Mouse (Mus musculus) splenic B cell, adult 2 months (primary cell): ENCODE data around the gene Igf1r.
A peak's percentile ranks its signal among the peaks of the same experiment; 100 is the strongest.

Source experiments
- DNase-seq: peaks from one replicate; pipeline ENCODE4 v3.0.0-alpha.2; 2011; ENCODE audit warnings: low read depth, low spot score
- H3K27me3 ChIP-seq: 2 replicates; pipeline ENCODE4 v1.6.1; 2012; ENCODE audit warnings: mild to moderate bottlenecking, low read length, moderate library complexity, mixed read lengths; ENCODE audit not compliant: control insufficient read depth, poor library complexity, insufficient read depth, severe bottlenecking
- H3K36me3 ChIP-seq: 2 replicates; pipeline ENCODE4 v1.6.1; 2012; ENCODE audit warnings: mild to moderate bottlenecking, low read length, moderate library complexity, mixed read lengths; ENCODE audit not compliant: control insufficient read depth, poor library complexity, insufficient read depth, severe bottlenecking

The Igf1r gene

DNA sequence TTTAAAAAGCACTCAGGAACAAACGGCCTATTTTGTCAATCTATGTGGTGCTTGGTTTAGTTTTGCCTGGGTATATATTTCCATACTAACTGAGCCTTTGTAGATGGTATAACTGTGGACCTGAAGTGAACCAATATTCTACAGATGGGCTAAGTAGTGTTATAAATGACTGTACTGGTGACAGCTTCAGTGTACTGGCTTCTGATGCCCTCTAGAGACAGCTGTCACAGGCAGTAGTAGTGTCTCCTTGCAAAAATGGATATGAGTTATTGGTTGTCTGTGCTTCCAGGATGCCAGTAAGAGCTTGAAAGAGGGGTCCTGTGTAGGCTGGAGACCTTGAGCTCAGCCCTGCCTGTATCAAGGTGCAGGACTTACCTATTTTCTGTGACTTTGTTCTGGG, 227.0 kb downstream of the Igf1r start:
- DNase-seq, result no peak
- Histone ChIP-seq H3K36me3 (no peaks in the 10 kb centered on the region), H3K27me3 (no peaks in the 10 kb centered on the region; the same call in 1 of the 2 replicates)

- DNase-seq, result no peak
- Histone ChIP-seq H3K36me3 (no peaks in the 10 kb centered on the region), H3K27me3 (no peaks in the 10 kb centered on the region; the same call in 1 of the 2 replicates)
These were observed 228.5 kb downstream of the Igf1r start for GRCm38 (mm10) chr7:68181104-68181503.

GRCm38 (mm10) chr7:68182025-68182424, 229.4 kb downstream of the Igf1r start:
- DNase-seq, result no peak
- Histone ChIP-seq H3K36me3 (no peaks in the 10 kb centered on the region), H3K27me3 (no peaks in the 10 kb centered on the region)

DNA sequence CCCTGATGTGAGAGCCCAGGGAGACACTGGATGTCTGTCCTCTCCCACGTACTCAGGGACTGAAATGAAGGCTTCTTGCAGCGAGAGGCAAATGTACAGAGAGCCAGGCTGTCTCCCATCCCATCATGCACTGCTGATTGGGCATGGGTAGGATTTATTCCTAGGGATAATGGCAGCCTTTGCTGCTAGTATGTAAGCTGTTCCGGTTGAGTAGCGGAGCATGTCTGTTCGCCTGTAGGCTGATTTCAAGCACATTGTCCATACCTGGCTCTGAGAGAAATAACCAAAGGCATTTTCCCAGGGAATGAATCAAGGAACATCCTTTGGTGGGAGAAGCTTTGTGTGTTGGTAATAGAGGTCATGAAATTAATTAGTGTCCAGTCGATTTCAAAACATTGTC, 230.1 kb downstream of the Igf1r start:
- Histone ChIP-seq H3K27me3 (no peaks in the 10 kb centered on the region), H3K36me3 (no peaks in the 10 kb centered on the region)
- DNase-seq, result no peak

DNA sequence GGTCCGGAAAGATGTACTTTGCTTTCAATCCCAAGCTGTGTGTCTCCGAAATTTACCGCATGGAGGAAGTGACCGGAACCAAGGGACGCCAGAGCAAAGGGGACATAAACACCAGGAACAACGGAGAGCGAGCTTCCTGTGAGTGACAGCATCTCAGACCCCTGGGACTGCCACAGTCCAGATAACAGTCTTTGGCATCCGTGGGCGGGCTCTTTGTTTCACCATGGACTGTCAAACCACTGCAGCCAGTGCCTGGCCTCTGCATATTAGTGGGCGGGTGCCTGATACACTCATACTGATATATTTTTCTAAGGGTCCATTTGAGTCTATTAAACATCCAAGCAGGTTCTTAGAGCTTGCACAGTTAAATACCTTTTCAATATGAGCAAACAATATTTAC, 230.8 kb downstream of the Igf1r start:
- no peaks in the 10 kb centered on the region for H3K27me3 ChIP-seq

GRCm38 (mm10) chr7:68189211-68189610, 236.6 kb downstream of the Igf1r start:
- DNase-seq, result no peak
- no peaks in the 10 kb centered on the region for H3K27me3 ChIP-seq
- no peaks in the 10 kb centered on the region for H3K36me3 ChIP-seq

More for the DNA sequence above, 230.8 kb downstream of the Igf1r start:
- no peaks in the 10 kb centered on the region for H3K36me3 ChIP-seq
- DNase-seq, result no peak

- Histone ChIP-seq H3K36me3 (no peaks in the 10 kb centered on the region), H3K27me3 (no peaks in the 10 kb centered on the region)
- peak; percentile 21 for DNase-seq
These were observed 237.2 kb downstream of the Igf1r start for GRCm38 (mm10) chr7:68189691-68190456.

DNA sequence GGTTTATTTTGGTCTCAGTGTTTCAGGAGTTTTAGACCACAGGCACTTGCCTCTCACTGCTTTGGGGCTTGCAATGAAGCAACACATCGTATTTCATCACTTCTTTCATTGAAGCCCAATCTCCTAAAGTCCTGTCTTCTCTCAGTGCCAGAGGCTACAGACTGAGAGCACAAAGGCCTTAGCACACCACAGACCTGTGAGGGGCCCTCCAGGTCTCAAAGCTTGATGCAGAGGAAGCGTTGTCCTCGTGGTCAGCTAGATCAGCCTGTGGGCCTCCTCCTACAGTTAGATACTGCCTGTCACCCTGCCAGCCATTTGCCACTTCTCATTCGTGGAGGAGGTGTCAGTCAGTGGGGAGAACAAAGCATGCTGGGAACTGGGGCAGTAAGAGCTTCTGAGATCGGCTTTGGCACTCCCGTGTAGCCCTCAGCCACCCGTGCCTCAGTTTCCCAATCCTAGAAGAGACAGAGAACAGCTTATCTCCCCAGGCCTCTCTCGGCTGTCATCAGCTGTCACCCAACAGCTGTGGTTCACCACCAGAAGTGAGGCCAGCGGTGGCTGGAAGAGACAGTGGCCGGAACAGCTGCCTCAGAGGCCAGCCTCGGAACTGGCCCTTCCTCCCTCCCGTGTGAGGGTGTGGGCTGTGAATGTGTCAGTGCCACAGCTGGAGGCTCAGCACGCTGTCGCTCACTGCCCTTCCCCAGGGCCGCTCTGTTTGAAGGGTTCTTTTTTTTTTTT, 241.5 kb downstream of the Igf1r start:
- DNase-seq, result no peak
- Histone ChIP-seq H3K36me3 (no peaks in the 10 kb centered on the region), H3K27me3 (no peaks in the 10 kb centered on the region)

DNA sequence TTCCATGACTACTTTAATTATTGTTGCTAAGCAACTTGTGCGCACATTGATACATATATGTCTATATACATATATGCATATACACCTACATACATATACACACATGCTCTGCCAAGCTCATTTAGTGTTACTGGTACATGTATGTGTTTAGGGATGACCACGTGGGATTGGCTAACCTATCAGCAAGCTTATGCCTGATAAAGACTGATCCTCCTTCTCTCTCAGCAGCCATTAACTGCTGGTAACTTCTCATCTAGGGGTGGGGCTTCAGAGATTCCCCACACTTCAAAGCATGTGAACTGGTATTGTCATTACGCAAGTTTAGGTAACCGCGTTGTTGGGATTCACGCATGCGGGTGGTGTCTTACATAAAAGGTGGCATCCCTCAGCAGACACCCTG, 247.0 kb downstream of the Igf1r start:
- no peaks in the 10 kb centered on the region for H3K36me3 ChIP-seq
- no peaks in the 10 kb centered on the region for H3K27me3 ChIP-seq
- no peak for DNase-seq

DNA sequence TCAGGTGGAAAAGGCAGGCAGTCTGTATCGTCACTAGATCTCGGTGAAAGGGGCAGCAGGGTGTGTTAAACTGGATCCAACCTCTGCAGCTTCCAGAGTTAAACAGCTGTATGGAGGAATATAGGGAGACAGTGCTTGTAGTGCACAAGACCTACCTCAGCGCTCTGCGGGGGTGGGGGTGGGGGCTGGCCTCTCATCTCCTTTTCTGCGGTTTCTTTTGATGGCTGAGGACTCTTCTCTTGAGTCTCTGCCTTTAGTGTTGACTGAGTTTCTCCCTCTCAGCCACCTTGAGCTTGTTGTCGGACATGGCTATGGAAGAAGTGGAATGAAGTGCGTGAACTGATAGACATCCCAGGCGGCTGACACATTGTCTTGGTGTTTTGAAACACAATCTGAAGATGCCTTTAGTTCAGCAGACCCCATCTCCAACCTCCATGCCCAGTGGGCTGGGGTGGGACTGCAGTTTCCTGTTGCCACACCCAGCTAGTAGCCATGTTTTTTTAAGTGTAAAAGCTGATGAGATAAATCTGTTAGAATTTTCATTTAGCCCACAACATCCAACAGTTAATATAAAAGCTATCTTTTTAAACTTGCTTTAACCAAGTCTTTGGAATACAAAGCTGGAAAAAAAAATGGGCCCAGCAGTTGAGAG, 253.3 kb downstream of the Igf1r start:
- Histone ChIP-seq H3K27me3 (no peaks in the 10 kb centered on the region), H3K36me3 (no peaks in the 10 kb centered on the region)
- no peak for DNase-seq

GRCm38 (mm10) chr7:68209039-68209438, 256.4 kb downstream of the Igf1r start:
- Histone ChIP-seq H3K27me3 (no peaks in the 10 kb centered on the region), H3K36me3 (no peaks in the 10 kb centered on the region)
- peak; percentile 65 for DNase-seq

DNA sequence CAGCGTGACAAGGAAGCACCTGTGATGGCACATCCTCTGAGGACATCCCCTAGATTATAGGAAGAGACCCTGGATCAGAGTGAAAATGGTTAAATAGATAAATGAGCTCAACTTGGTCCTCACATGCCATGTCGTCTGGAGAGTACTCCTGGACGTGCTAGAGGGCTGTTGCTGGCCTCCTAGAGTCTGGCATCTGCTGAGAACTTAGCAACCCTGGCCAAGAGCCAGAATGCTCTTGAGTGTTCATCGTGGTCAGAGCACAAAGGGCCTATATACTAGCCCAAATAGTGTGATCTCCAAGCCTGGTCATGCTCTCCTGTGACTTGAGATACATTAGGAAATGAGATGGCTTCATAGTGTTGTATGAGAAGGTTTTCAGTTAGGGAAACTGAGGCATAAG, 257.8 kb downstream of the Igf1r start:
- no peaks in the 10 kb centered on the region for H3K36me3 ChIP-seq
- H3K27me3 ChIP-seq, result no peaks in the 10 kb centered on the region

DNA sequence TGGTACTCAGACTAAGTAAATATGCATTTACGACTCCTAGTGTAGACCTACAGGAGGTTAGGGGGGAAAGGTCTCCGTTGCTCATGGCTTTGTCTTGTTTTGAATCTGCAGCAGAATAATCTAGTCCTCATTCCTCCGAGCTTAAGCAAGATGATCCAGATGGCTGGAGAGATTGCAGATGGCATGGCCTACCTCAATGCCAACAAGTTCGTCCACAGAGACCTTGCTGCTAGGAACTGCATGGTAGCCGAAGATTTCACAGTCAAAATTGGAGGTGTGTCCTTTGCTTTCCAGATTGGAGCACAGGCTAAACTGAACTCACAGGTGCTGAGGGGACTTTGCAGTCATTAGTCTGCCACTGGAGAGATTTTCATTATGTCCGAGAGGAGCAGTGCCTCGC, 259.3 kb downstream of the Igf1r start:
- H3K36me3 ChIP-seq, result no peaks in the 10 kb centered on the region
- no peaks in the 10 kb centered on the region for H3K27me3 ChIP-seq
- DNase-seq, result no peak

More for the DNA sequence above, 257.8 kb downstream of the Igf1r start:
- no peak for DNase-seq

DNA sequence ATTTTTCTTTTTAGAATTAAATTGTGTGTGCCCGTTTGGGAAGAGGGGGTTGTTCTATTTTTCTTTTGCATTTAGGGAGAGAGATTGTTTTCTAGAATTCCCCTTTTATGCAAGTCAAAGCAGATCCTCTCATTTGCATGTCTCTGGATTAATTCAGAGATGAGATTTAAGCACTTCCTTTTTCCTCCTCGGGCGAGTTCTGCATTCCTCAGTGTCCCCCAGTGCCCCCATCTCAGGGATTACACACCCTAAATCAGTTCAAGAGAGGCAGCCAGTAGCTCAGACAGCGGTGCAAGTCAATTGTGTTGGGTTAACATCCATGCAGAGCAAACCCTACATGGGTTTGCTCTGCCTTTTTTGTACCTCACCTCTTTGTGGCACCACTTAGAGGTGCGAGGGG, 261.2 kb downstream of the Igf1r start:
- DNase-seq, result peak; percentile 16
- Histone ChIP-seq H3K36me3 (no peaks in the 10 kb centered on the region), H3K27me3 (no peaks in the 10 kb centered on the region)

DNA sequence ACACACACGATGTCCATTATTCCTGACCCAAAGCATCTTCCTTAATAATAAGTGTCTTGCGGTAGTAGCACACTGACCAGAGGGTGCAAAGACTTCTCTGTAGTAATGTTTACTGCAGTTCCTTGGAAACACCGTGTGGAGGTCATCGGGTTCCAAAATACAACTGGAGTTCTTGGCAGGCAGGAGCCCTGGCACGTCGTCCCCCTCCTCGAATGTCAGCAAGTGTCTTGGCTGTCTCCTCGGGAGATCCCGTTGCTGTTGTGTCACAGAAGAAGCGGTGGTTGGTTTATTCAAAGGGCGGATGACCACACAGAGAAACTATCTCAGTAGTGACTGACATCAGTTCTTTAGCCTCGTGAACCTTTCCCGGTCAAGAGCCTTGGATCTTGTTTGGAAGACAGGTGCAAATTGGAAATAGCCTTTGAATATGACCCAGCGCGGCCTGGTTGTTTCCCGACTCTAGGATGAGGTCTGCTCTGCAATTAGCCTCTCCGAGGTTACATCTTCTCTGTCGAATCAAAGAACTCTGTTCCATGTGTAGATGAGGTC, 263.0 kb downstream of the Igf1r start:
- DNase-seq, result no peak
- Histone ChIP-seq H3K27me3 (no peaks in the 10 kb centered on the region), H3K36me3 (no peaks in the 10 kb centered on the region)
